Mouse (Mus musculus) liver, embryonic 14.5 days (tissue): ENCODE measurements around the gene Col2a1. TPM values are rescaled to one million over a fixed set of nuclear protein-coding genes. Genes with fewer than 3 reads are reported as not detected.

Experiments
- ATAC-seq: fragments of 200-750 bp; cut with Nextera tagmentation; 2 replicates; pipeline ENCODE4 v1.8.0; 2017; ENCODE audit warnings: moderate number of reproducible peaks, mild to moderate bottlenecking, moderate library complexity; ENCODE audit not compliant: insufficient read depth
- DNase-seq, 3 experiments: peaks; one replicate each; pipeline ENCODE4 v3.0.0-alpha.2; 2012 to 2013; ENCODE audit warnings: low read depth in 3 of 3, low spot score in 3 of 3
- H3K27ac ChIP-seq: fragments of 300-500 bp; sonication (generic); 2 replicates; pipeline ENCODE4 v1.5.1; 2014; ENCODE audit warnings: moderate library complexity, mild to moderate bottlenecking, control low read depth, inconsistent platforms
- H3K27me3 ChIP-seq: fragments of 300-500 bp; sonication (generic); 2 replicates; pipeline ENCODE4 v1.6.1; 2014; ENCODE audit warnings: mild to moderate bottlenecking, low read length, moderate library complexity; ENCODE audit not compliant: control insufficient read depth, insufficient read depth
- H3K36me3 ChIP-seq: fragments of 300-500 bp; sonication (generic); replicated peaks from 2 replicates; pipeline ENCODE4 v1.6.1; 2014; ENCODE audit warnings: low read depth; ENCODE audit not compliant: control insufficient read depth, insufficient read depth
- H3K4me1 ChIP-seq, 2 experiments: fragments of 200-500 bp in 1 of 2; fragments of 300-500 bp in 1 of 2; sonication (generic) in 1 of 2; replicated peaks; 2 replicates each; pipeline ENCODE4 v1.6.1; 2012 to 2014; ENCODE audit warnings: antibody characterized with exemption in 1 of 2, inconsistent platforms in 1 of 2, low read length in 1 of 2; ENCODE audit not compliant: control insufficient read depth in 2 of 2, insufficient read depth in 2 of 2
- H3K4me2 ChIP-seq: fragments of 300-500 bp; sonication (generic); 2 replicates; pipeline ENCODE4 v1.6.1; 2014; ENCODE audit warnings: low read depth, mild to moderate bottlenecking, control low read depth, moderate library complexity
- H3K4me3 ChIP-seq, 2 experiments: fragments of 200-500 bp in 1 of 2; fragments of 300-500 bp in 1 of 2; sonication (generic) in 1 of 2; 2 replicates each; pipeline ENCODE4 v1.5.1; 2012 to 2014; ENCODE audit warnings: low read depth in 2 of 2, low read length in 2 of 2, mild to moderate bottlenecking in 2 of 2, control low read depth in 1 of 2, inconsistent platforms in 1 of 2, moderate library complexity in 1 of 2; ENCODE audit not compliant: insufficient read depth in 1 of 2
- H3K9ac ChIP-seq: fragments of 300-500 bp; sonication (generic); replicated peaks from 2 replicates; pipeline ENCODE4 v1.6.1; 2014; ENCODE audit warnings: mild to moderate bottlenecking, control low read depth, moderate library complexity
- H3K9me3 ChIP-seq: fragments of 300-500 bp; sonication (generic); 2 replicates; pipeline ENCODE4 v1.6.1; 2016; ENCODE audit warnings: low read length, mixed read lengths; ENCODE audit not compliant: control insufficient read depth
- CTCF ChIP-seq: IDR thresholded peaks from 2 replicates; pipeline ENCODE4 v1.5.1; 2016; ENCODE audit warnings: antibody characterized with exemption, low read depth, control low read depth
- EP300 ChIP-seq: IDR thresholded peaks from 2 replicates; pipeline ENCODE4 v1.6.1; 2016; ENCODE audit warnings: antibody characterized with exemption, low read depth
- WGBS: fragments of 180-500 bp; shearing (Covaris S2); extraction: QIAGEN DNeasy Blood & Tissue Kit; methylation state at CpG from one replicate; pipeline ENCODE4 v1.1.7; 2014; ENCODE audit not compliant: insufficient replicate concordance; 5-methylcytosine and 5-hydroxymethylcytosine counted together
- polyA plus RNA-seq, 2 experiments: library from polyadenylated mRNA; depleted of rRNA in 1 of 2; stranded (reverse) in 1 of 2; unstranded in 1 of 2; fragments of >200 nt; fragmentation: Nextera tagmentation in 1 of 2; extraction: Ambion mirVana in 1 of 2; gene quantifications; 2 replicates each; pipeline versions ENCODE4 v1.2.1 to v1.2.3; 2012 to 2014

Col2a1 gene
- polyA plus RNA-seq, 2 experiments, result 0.04 to 0.56 TPM

GRCm38 (mm10) chr15:98019047-98019446 lies 14.6 kb upstream of the Col2a1 start:
- Histone ChIP-seq H3K36me3 (no peaks in the 10 kb centered on the region), H3K9ac (no peak overlapping the region), H3K4me3 (no peak overlapping the region), H3K27ac (no peak overlapping the region), H3K4me1 (no peaks in the 10 kb centered on the region), H3K4me2 (no peak overlapping the region), H3K9me3 (no peaks in the 10 kb centered on the region), H3K27me3 (no peaks in the 10 kb centered on the region)
- DNase-seq, result no peak
- no peak for ATAC-seq
- WGBS, result 57% methylated on average over 3 of the region's 3 CpGs
- no peak for TF ChIP-seq CTCF

GRCm38 (mm10) chr15:98017925-98018324 lies 13.4 kb upstream of the Col2a1 start:
- Histone ChIP-seq H3K9ac (no peak overlapping the region), H3K9me3 (no peaks in the 10 kb centered on the region), H3K4me1 (no peaks in the 10 kb centered on the region), H3K4me2 (no peak overlapping the region), H3K27me3 (no peaks in the 10 kb centered on the region), H3K4me3 (no peak overlapping the region), H3K27ac (no peak overlapping the region), H3K36me3 (no peaks in the 10 kb centered on the region)
- no peak for ATAC-seq
- 41% methylated on average over 4 of the region's 4 CpGs for WGBS
- TF ChIP-seq CTCF (no peak), EP300 (no peak)
- DNase-seq, result no peak

- H3K9ac ChIP-seq, result no peak overlapping the region
- no peaks in the 10 kb centered on the region for H3K4me1 ChIP-seq
- no peaks in the 10 kb centered on the region for H3K36me3 ChIP-seq
- H3K27me3 ChIP-seq, result no peaks in the 10 kb centered on the region; the same call in 1 of the 2 replicates
- WGBS, result 55% methylated on average over 6 of the region's 6 CpGs
- H3K4me3 ChIP-seq, result no peak overlapping the region
- no peak overlapping the region for H3K4me2 ChIP-seq
- H3K9me3 ChIP-seq, result no peaks in the 10 kb centered on the region
- H3K27ac ChIP-seq, result no peak overlapping the region
- DNase-seq (no peak), ATAC-seq (no peak)
- no peak for TF ChIP-seq EP300
- no peak for TF ChIP-seq CTCF
Measured at GRCm38 (mm10) chr15:98012810-98013209, 8.3 kb upstream of the Col2a1 start.

GRCm38 (mm10) chr15:98005181-98005580 lies 686 bp upstream of the Col2a1 start:
- Histone ChIP-seq H3K27me3 (peaks cover 69% of the 10 kb centered on the region), H3K4me2 (no peak overlapping the region), H3K27ac (no peak overlapping the region), H3K9ac (no peak overlapping the region), H3K36me3 (no peaks in the 10 kb centered on the region), H3K4me1 (no peaks in the 10 kb centered on the region), H3K4me3 (no peak overlapping the region), H3K9me3 (no peaks in the 10 kb centered on the region)
- TF ChIP-seq EP300 (no peak), CTCF (no peak)
- ATAC-seq (no peak), DNase-seq (no peak)
- 10% methylated on average over 11 of the region's 11 CpGs for WGBS

GRCm38 (mm10) chr15:98004740-98005159 lies 255 bp upstream of the Col2a1 start:
- no peaks in the 10 kb centered on the region for H3K4me1 ChIP-seq
- no peak overlapping the region for H3K4me3 ChIP-seq
- peaks cover 73% of the 10 kb centered on the region for H3K27me3 ChIP-seq
- TF ChIP-seq CTCF (no peak), EP300 (no peak)
- 4% methylated on average over 19 of the region's 19 CpGs for WGBS
- no peaks in the 10 kb centered on the region for H3K36me3 ChIP-seq
- no peak for DNase-seq
- no peaks in the 10 kb centered on the region for H3K9me3 ChIP-seq
- ATAC-seq, result no peak
- H3K27ac ChIP-seq, result no peak overlapping the region
- no peak overlapping the region for H3K9ac ChIP-seq
- no peak overlapping the region for H3K4me2 ChIP-seq
